Mouse (Mus musculus) kidney, embryonic 15.5 days (tissue): ENCODE data around the gene Zfp185. TPM values are rescaled to one million over a fixed set of nuclear protein-coding genes. Genes with fewer than 3 reads are reported as not detected.
"Not testable (repeated sequence)": the region's sequence is repeated elsewhere in the genome, so short reads cannot be mapped to it uniquely, and the experiment has no call there.

Experiments
- ATAC-seq: fragments of 200-750 bp; cut with Nextera tagmentation; replicated peaks from 2 replicates; pipeline ENCODE4 v1.8.0; 2017; ENCODE audit warnings: moderate TSS enrichment; ENCODE audit not compliant: low FRiP score
- H3K27ac ChIP-seq: fragments of 300-500 bp; sonication (generic); 2 replicates; pipeline ENCODE4 v1.5.1; 2015; ENCODE audit warnings: mild to moderate bottlenecking, inconsistent platforms
- H3K27me3 ChIP-seq: fragments of 300-500 bp; sonication (generic); 2 replicates; pipeline ENCODE4 v1.6.1; 2015; ENCODE audit warnings: inconsistent platforms
- H3K36me3 ChIP-seq: fragments of 300-500 bp; sonication (generic); 2 replicates; pipeline ENCODE4 v1.6.1; 2015; ENCODE audit warnings: inconsistent platforms
- H3K4me1 ChIP-seq: fragments of 300-500 bp; sonication (generic); 2 replicates; pipeline ENCODE4 v1.6.1; 2015; ENCODE audit warnings: inconsistent platforms
- H3K4me2 ChIP-seq: fragments of 300-500 bp; sonication (generic); 2 replicates; pipeline ENCODE4 v1.6.1; 2015; ENCODE audit warnings: moderate library complexity, mild to moderate bottlenecking, inconsistent platforms
- H3K4me3 ChIP-seq: fragments of 300-500 bp; sonication (generic); replicated peaks from 2 replicates; pipeline ENCODE4 v1.5.1; 2015; ENCODE audit warnings: mild to moderate bottlenecking, inconsistent platforms
- H3K9ac ChIP-seq: fragments of 300-500 bp; sonication (generic); 2 replicates; pipeline ENCODE4 v1.6.1; 2015; ENCODE audit warnings: mild to moderate bottlenecking, inconsistent platforms
- H3K9me3 ChIP-seq: fragments of 300-500 bp; sonication (generic); replicated peaks from 2 replicates; pipeline ENCODE4 v1.6.1; 2016; ENCODE audit warnings: inconsistent platforms
- WGBS: fragments of 180-500 bp; shearing (Covaris S2); methylation state at CpG from one replicate; pipeline ENCODE4 v1.1.7; 2015; ENCODE audit warnings: mixed read lengths; 5-methylcytosine and 5-hydroxymethylcytosine counted together
- microRNA counts: library from miRNA; unstranded; fragments of <30 nt; microRNA quantifications from one replicate; lab custom pipeline; 2016
- microRNA-seq: library from miRNA; unstranded; fragments of <30 nt; microRNA quantifications from one replicate; pipeline ENCODE4, GENCODE M21; 2016
- polyA plus RNA-seq: library from polyadenylated mRNA; unstranded; fragments of >200 nt; fragmentation: Nextera tagmentation; extraction: Ambion mirVana; gene quantifications from 2 replicates; pipeline ENCODE4 v1.2.1, GENCODE M21; 2015

Zfp185 gene
- polyA plus RNA-seq, 1 experiment from 2014 or later = 6.2 TPM

DNA sequence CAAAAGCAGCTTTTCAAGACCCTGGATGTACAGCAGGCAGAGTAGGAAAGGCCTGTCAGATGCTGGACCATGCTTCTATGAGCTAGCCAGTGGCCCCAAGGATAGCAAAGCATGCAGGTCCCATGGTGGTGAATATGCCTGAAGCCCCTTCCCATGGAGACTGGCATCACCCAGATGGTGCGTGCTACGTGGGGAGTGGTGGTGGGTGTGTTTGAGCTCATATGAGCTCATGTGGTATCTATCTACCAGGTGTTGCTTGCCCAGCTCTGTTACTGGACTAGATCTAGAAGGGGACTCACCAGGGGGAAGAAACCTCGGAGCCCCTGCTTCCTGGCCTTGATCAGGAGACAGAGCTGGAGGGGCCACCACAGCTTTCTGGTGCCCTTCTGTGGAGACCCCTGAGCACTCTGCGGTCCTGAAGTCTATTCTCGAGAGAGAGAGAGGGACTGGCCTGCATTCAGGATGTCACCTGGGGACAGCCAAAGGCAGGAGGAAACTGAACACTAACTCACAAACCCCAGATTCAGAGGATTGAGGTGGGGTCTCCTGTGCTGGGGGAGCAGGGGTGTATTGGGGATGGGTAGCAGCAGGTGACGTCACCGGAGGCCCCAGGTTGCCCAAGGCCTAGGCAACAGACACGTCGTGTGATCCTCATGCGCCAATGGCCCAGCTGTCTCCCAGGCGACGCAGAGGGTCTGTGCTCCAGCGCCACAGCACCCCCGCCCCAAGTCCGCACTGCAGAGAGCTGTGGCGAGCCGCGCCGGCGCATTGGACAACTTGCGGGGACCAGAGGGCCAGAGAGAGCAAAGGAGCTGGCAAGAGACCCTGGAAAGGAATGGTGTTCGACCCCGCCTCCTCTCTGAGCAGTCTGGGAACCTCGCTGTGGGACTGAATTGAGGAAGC, 76.6 kb downstream of the Zfp185 start:
- Histone ChIP-seq H3K27ac (no peak overlapping the region), H3K4me2 (peak overlapping the region; percentile 55), H3K4me3 (peak overlapping the region; percentile 26), H3K4me1 (0 out of 2 replicates have a peak, but pooled peaks cover 4% of the 10 kb centered on the region), H3K9ac (no peak overlapping the region), H3K9me3 (no peaks in the 10 kb centered on the region), H3K27me3 (peaks cover 34% of the 10 kb centered on the region), H3K36me3 (no peaks in the 10 kb centered on the region)
- ATAC-seq = no peak
- 28% methylated on average over 24 of the region's 24 CpGs for WGBS

DNA sequence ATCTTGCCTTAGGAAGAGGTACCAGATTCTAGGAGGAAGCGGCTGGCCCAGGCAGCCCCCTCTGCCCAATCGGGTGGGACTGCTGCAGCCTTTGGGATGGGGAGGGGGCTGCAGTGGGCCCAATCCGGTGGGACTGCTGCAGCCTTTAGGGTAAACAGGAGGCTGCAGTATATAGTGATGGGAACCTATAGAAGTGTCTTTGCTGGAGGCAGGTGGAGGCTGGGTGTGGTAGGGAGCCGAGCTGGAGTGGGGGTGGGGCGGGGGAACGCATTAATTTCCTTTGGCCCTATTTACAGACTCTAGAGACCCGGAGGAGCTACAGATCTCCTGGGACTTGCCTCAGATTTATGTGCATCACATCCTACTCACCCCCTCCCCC, 77.3 kb downstream of the Zfp185 start, which contains the start of gene Pnma3:
Gene Pnma3 (plus strand): TSS at position 373 of the 379 bp plus-strand sequence.
- Histone ChIP-seq H3K4me1 (0 out of 2 replicates have a peak, but pooled peaks cover 4% of the 10 kb centered on the region), H3K4me2 (peak within 1 kb of the TSS; percentile 55), H3K9ac (no peak within 1 kb of the TSS), H3K27me3 (peaks cover 34% of the 10 kb centered on the region), H3K36me3 (no peaks in the 10 kb centered on the region), H3K9me3 (no peaks in the 10 kb centered on the region), H3K27ac (no peak within 1 kb of the TSS), H3K4me3 (peak within 1 kb of the TSS; percentile 26)
- WGBS = 35% methylated on average over 7 of the region's 7 CpGs
- ATAC-seq = no peak

GRCm38 (mm10) chrX:73066765-73067312, 79.7 kb downstream of the Zfp185 start:
- not testable (repeated sequence) for H3K4me3 ChIP-seq, H3K4me2 ChIP-seq, ATAC-seq, H3K9me3 ChIP-seq, H3K27ac ChIP-seq, H3K36me3 ChIP-seq, H3K9ac ChIP-seq, H3K4me1 ChIP-seq
- 70% methylated on average over 2 of the region's 5 CpGs for WGBS
- H3K27me3 ChIP-seq = peaks cover 31% of the 10 kb centered on the region

MicroRNA genes within 50 kb of the gene (microRNA counts, 519-probe panel; counts per million panel counts)
- microRNA mmu-miR-2137 (lab: Ali Mortazavi, UCI) = 2,011 counts per million, percentile 16 among the panel's probes with 10 or more counts

Small RNAs within 50 kb of the gene (microRNA-seq; reads per million reads assigned to microRNA genes)
- 1.9 reads per million, percentile 9 among the genes with 10 or more reads in this experiment for gene Mir2137

Other genes starting within 250 kb of the Zfp185 start
- 0.04 and 0.14 TPM in 2 replicates for gene Gabrq, start 162.2 kb upstream of the Zfp185 start, polyA plus RNA-seq
- 90.4 and 106 TPM in 2 replicates for gene Cetn2, start 68.9 kb upstream of the Zfp185 start, polyA plus RNA-seq
- 27.2 and 28.8 TPM in 2 replicates for gene Nsdhl, start 68.8 kb upstream of the Zfp185 start, polyA plus RNA-seq
- 0.09 TPM in 2 replicates for gene Pnma5, start 49.8 kb downstream of the Zfp185 start, polyA plus RNA-seq
- gene Pnma3, start 77.4 kb downstream of the Zfp185 start, polyA plus RNA-seq = 0.10 TPM in 1 of 2 replicates, not detected in the other
- gene Xlr4a, start 95.1 kb downstream of the Zfp185 start, polyA plus RNA-seq = 0.36 and 1.4 TPM in 2 replicates
- gene Xlr3a, start 109.8 kb downstream of the Zfp185 start, polyA plus RNA-seq = 3.3 and 3.8 TPM in 2 replicates
- not detected in 2 replicates for gene Gm14685, start 129.7 kb downstream of the Zfp185 start, polyA plus RNA-seq
- gene Xlr5b, start 161.5 kb downstream of the Zfp185 start, polyA plus RNA-seq = not detected in 2 replicates
- not detected in 2 replicates for gene DXBay18, start 162.1 kb downstream of the Zfp185 start, polyA plus RNA-seq
- not detected in 2 replicates for gene Spin2d, start 189.7 kb downstream of the Zfp185 start, polyA plus RNA-seq
- 14.2 and 14.4 TPM in 2 replicates for gene Xlr3b, start 204.9 kb downstream of the Zfp185 start, polyA plus RNA-seq
- gene Xlr4b, start 227.0 kb downstream of the Zfp185 start, polyA plus RNA-seq = 0.81 and 1.00 TPM in 2 replicates
- 9.5 and 11.3 TPM in 2 replicates for gene F8a, start 241.0 kb downstream of the Zfp185 start, polyA plus RNA-seq